Mouse (Mus musculus) myocyte (in vitro differentiated cells): ENCODE results near the gene Tomm34.

Experiments
- CEBPB ChIP-seq: IDR thresholded peaks from 2 replicates; pipeline ENCODE4 v1.6.1; 2011; ENCODE audit warnings: mild to moderate bottlenecking, moderate library complexity; ENCODE audit not compliant: poor library complexity, insufficient read depth, severe bottlenecking
- E2F4 ChIP-seq: IDR thresholded peaks from one replicate; pipeline ENCODE4 v1.6.1; 2011; ENCODE audit warnings: mild to moderate bottlenecking, control low read depth, moderate library complexity; ENCODE audit not compliant: insufficient read depth
- MAX ChIP-seq: IDR thresholded peaks from one replicate; pipeline ENCODE4 v1.6.1; 2011; ENCODE audit warnings: low read depth, mild to moderate bottlenecking, control low read depth
- POLR2A ChIP-seq: IDR thresholded peaks from one replicate; pipeline ENCODE4 v1.6.1; 2011; ENCODE audit warnings: low read depth, mild to moderate bottlenecking, control low read depth, moderate library complexity; ENCODE audit not compliant: insufficient read length
- SRF ChIP-seq: IDR thresholded peaks from one replicate; pipeline ENCODE4 v1.6.1; 2011; ENCODE audit warnings: low read depth; ENCODE audit not compliant: control insufficient read depth, insufficient read length
- TCF3 ChIP-seq: IDR thresholded peaks from one replicate; pipeline ENCODE4 v1.6.1; 2011; ENCODE audit warnings: low read depth, control low read depth; ENCODE audit not compliant: insufficient read length
- USF1 ChIP-seq: IDR thresholded peaks from one replicate; pipeline ENCODE4 v1.6.1; 2011; ENCODE audit warnings: low read depth, mild to moderate bottlenecking, control low read depth, moderate library complexity

GRCm38 (mm10) chr2:164031147-164031546 lies 39.8 kb downstream of the Tomm34 start:
- TF ChIP-seq CEBPB (no peak), POLR2A (no peak), MAX (no peak), TCF3 (no peak), USF1 (no peak), E2F4 (no peak), SRF (no peak)
